Mouse (Mus musculus): ENCODE measurements around the gene Zfp280b.

- TF ChIP-seq CTCF (IDR thresholded peaks at IDR 0.05; ENCODE audit: control insufficient read depth, insufficient read depth, low read length): no peak
- TF ChIP-seq POLR2A (IDR thresholded peaks at IDR 0.05; ENCODE audit: borderline replicate concordance, control insufficient read depth, low read depth, low read length): no peak
Measured at GRCm38 (mm10) chr10:76048967-76049366, 16.5 kb downstream of the Zfp280b start.
